Mouse (Mus musculus) kidney, adult 2 months (tissue): ENCODE measurements around the gene Zdhhc19. TPM values are rescaled to one million over a fixed set of nuclear protein-coding genes. Genes with fewer than 3 reads are reported as not detected.

ENCODE experiments used
- DNase-seq: peaks from one replicate; pipeline ENCODE4 v3.0.0; 2021
- H3K27ac ChIP-seq: fragments of 200-500 bp; 2 replicates; pipeline ENCODE4 v1.5.1; 2012; ENCODE audit warnings: low read depth, low read length, control low read depth, inconsistent platforms; ENCODE audit not compliant: insufficient read depth
- H3K27me3 ChIP-seq: fragments of 200-500 bp; replicated peaks from 2 replicates; pipeline ENCODE4 v1.6.1; 2012; ENCODE audit warnings: mild to moderate bottlenecking, moderate library complexity, low read length, inconsistent platforms; ENCODE audit not compliant: control insufficient read depth, insufficient read depth
- H3K36me3 ChIP-seq: fragments of 200-500 bp; 2 replicates; pipeline ENCODE4 v1.6.1; 2012; ENCODE audit warnings: mild to moderate bottlenecking, moderate library complexity, low read length, inconsistent platforms; ENCODE audit not compliant: control insufficient read depth, insufficient read depth
- H3K4me1 ChIP-seq: fragments of 200-500 bp; 2 replicates; pipeline ENCODE4 v1.6.1; 2011; ENCODE audit warnings: low read length; ENCODE audit not compliant: control insufficient read depth, insufficient read depth
- H3K4me3 ChIP-seq: fragments of 200-500 bp; 2 replicates; pipeline ENCODE4 v1.5.1; 2011; ENCODE audit warnings: mild to moderate bottlenecking, low read depth, low read length, control low read depth; ENCODE audit not compliant: insufficient read depth
- CTCF ChIP-seq: fragments of 200-500 bp; conservative IDR thresholded peaks from 2 replicates; pipeline ENCODE4 v1.5.1; 2011; ENCODE audit warnings: low read depth, mild to moderate bottlenecking, control low read depth, low read length, moderate library complexity, mixed read lengths; ENCODE audit not compliant: insufficient read depth, insufficient read length
- POLR2A ChIP-seq: fragments of 200-500 bp; IDR thresholded peaks from one replicate; pipeline ENCODE4 v1.6.1; 2011; ENCODE audit warnings: low read depth, low read length, control low read depth
- WGBS: fragments of 180-500 bp; shearing (Covaris S2); methylation state at CpG from one replicate; pipeline ENCODE4 v1.1.7; 2018; 5-methylcytosine and 5-hydroxymethylcytosine counted together
- polyA plus RNA-seq: library from polyadenylated mRNA; depleted of rRNA; stranded (reverse); fragments of >200 nt; gene quantifications from 2 replicates; pipeline ENCODE4 v1.2.3, GENCODE M21; 2012

Zdhhc19 gene
- polyA plus RNA-seq, 1 experiment = 0.11 TPM

GRCm38 (mm10) chr16:32457589-32458386, 38.3 kb upstream of the Zdhhc19 start:
- WGBS = 42% methylated on average over 10 of the region's 10 CpGs
- Histone ChIP-seq H3K27me3 (no peaks in the 10 kb centered on the region), H3K4me1 (0 out of 2 replicates have a peak, but pooled peaks cover under 1% of the 10 kb centered on the region), H3K4me3 (no peak overlapping the region), H3K36me3 (peaks cover 1% of the 10 kb centered on the region; the same call in 1 of the 2 replicates), H3K27ac (no peak overlapping the region)
- no peak for TF ChIP-seq POLR2A
- peak; percentile 78 for TF ChIP-seq CTCF
- peak; percentile 91 for DNase-seq

- no peak overlapping the region for H3K4me3 ChIP-seq
- WGBS = 64% methylated on average over 4 of the region's 4 CpGs
- DNase-seq = no peak
Measured at GRCm38 (mm10) chr16:32460518-32460917, 35.5 kb upstream of the Zdhhc19 start.

GRCm38 (mm10) chr16:32461713-32462112, 34.4 kb upstream of the Zdhhc19 start:
- TF ChIP-seq POLR2A (no peak), CTCF (no peak)
- peaks cover 3% of the 10 kb centered on the region for H3K36me3 ChIP-seq
- H3K27me3 ChIP-seq = no peaks in the 10 kb centered on the region
- H3K27ac ChIP-seq = no peak overlapping the region
- DNase-seq = no peak
- no peak overlapping the region for H3K4me3 ChIP-seq
- WGBS = 90% methylated on average over 5 of the region's 5 CpGs
- H3K4me1 ChIP-seq = no peaks in the 10 kb centered on the region

More at GRCm38 (mm10) chr16:32460518-32460917, 35.5 kb upstream of the Zdhhc19 start:
- Histone ChIP-seq H3K36me3 (peaks cover 3% of the 10 kb centered on the region), H3K27ac (no peak overlapping the region), H3K4me1 (no peaks in the 10 kb centered on the region), H3K27me3 (no peaks in the 10 kb centered on the region)
- TF ChIP-seq POLR2A = no peak
- peak; percentile 32; the same call in 1 of the 2 replicates for TF ChIP-seq CTCF

- no peak for TF ChIP-seq CTCF
- no peak for TF ChIP-seq POLR2A
- no peak for DNase-seq
- Histone ChIP-seq H3K4me3 (no peak overlapping the region), H3K36me3 (peaks cover 3% of the 10 kb centered on the region), H3K4me1 (no peaks in the 10 kb centered on the region), H3K27me3 (no peaks in the 10 kb centered on the region), H3K27ac (no peak overlapping the region)
- 86% methylated on average over 16 of the region's 16 CpGs for WGBS
Measured at GRCm38 (mm10) chr16:32462950-32463349, 33.1 kb upstream of the Zdhhc19 start.

GRCm38 (mm10) chr16:32463426-32463825, 32.6 kb upstream of the Zdhhc19 start:
- Histone ChIP-seq H3K4me1 (no peaks in the 10 kb centered on the region), H3K4me3 (no peak overlapping the region), H3K27me3 (no peaks in the 10 kb centered on the region), H3K27ac (no peak overlapping the region), H3K36me3 (peaks cover 3% of the 10 kb centered on the region)
- TF ChIP-seq CTCF (no peak), POLR2A (no peak)
- DNase-seq = no peak
- WGBS = 83% methylated on average over 2 of the region's 2 CpGs

- DNase-seq = no peak
- Histone ChIP-seq H3K4me1 (no peaks in the 10 kb centered on the region), H3K27ac (no peak overlapping the region), H3K4me3 (no peak overlapping the region), H3K36me3 (peaks cover 3% of the 10 kb centered on the region), H3K27me3 (no peaks in the 10 kb centered on the region)
- TF ChIP-seq CTCF (no peak), POLR2A (no peak)
- WGBS = 0% methylated on average over 1 of the region's 1 CpGs
Measured at GRCm38 (mm10) chr16:32464908-32465307, 31.2 kb upstream of the Zdhhc19 start.

- no peaks in the 10 kb centered on the region; the same call in 1 of the 2 replicates for H3K4me1 ChIP-seq
- no peak for TF ChIP-seq CTCF
- TF ChIP-seq POLR2A = no peak
- no peaks in the 10 kb centered on the region for H3K27me3 ChIP-seq
- H3K27ac ChIP-seq = no peak overlapping the region
- no peak for DNase-seq
- H3K36me3 ChIP-seq = peaks cover 3% of the 10 kb centered on the region; the same call in 1 of the 2 replicates
- 84% methylated on average over 3 of the region's 3 CpGs for WGBS
- H3K4me3 ChIP-seq = no peak overlapping the region
Measured at GRCm38 (mm10) chr16:32468488-32468887, 27.6 kb upstream of the Zdhhc19 start.
